Mouse (Mus musculus) G1E (cell line): ENCODE results near the gene 4930535I16Rik. TPM values are rescaled to one million over a fixed set of nuclear protein-coding genes. Genes with fewer than 3 reads are reported as not detected.

ENCODE experiments used
- ATAC-seq: 2 replicates; pipeline ENCODE4 v1.8.0; 2016; ENCODE audit warnings: mild to moderate bottlenecking; ENCODE audit not compliant: insufficient number of reproducible peaks, poor library complexity, low FRiP score, severe bottlenecking; ENCODE audit errors: extremely low read depth
- DNase-seq: peaks from one replicate; pipeline ENCODE4 v3.0.0; 2012; ENCODE audit warnings: low spot score
- H3K27me3 ChIP-seq: 2 replicates; pipeline ENCODE4 v1.6.1; 2012; ENCODE audit warnings: mild to moderate bottlenecking, low read length, inconsistent platforms; ENCODE audit not compliant: insufficient read depth
- H3K36me3 ChIP-seq: replicated peaks from 2 replicates; pipeline ENCODE3; 2012; ENCODE audit warnings: mild to moderate bottlenecking, inconsistent platforms
- H3K4me1 ChIP-seq: 2 replicates; pipeline ENCODE4 v1.6.1; 2012; ENCODE audit warnings: low read depth, low read length, inconsistent platforms, mixed read lengths; ENCODE audit not compliant: insufficient read depth
- H3K4me3 ChIP-seq: 2 replicates; pipeline ENCODE4 v1.5.1; 2012; ENCODE audit warnings: low read depth, mild to moderate bottlenecking, inconsistent platforms, low read length, moderate library complexity, mixed read lengths
- H3K9me3 ChIP-seq: replicated peaks from 2 replicates; pipeline ENCODE4 v1.6.1; 2012; ENCODE audit warnings: inconsistent platforms
- CTCF ChIP-seq: IDR thresholded peaks from 2 replicates; pipeline ENCODE4 v1.5.1; 2012; ENCODE audit warnings: low read depth, low read length, inconsistent platforms, mixed read lengths
- GATA1 ChIP-seq: IDR thresholded peaks from 2 replicates; pipeline ENCODE4 v1.6.1; 2012; ENCODE audit warnings: borderline replicate concordance, low read length, inconsistent platforms, mixed read lengths
- GATA2 ChIP-seq: IDR thresholded peaks from 2 replicates; pipeline ENCODE4 v1.6.1; 2012; ENCODE audit warnings: low read depth, low read length, inconsistent platforms, borderline replicate concordance
- POLR2AphosphoS5 ChIP-seq: IDR thresholded peaks from 2 replicates; pipeline ENCODE4 v1.6.1; 2012; ENCODE audit warnings: low read depth, low read length, inconsistent platforms; ENCODE audit not compliant: insufficient replicate concordance
- TAL1 ChIP-seq: conservative IDR thresholded peaks from 2 replicates; pipeline ENCODE4 v1.6.1; 2012; ENCODE audit warnings: low read depth, low read length, inconsistent platforms, mixed read lengths
- polyA plus RNA-seq: library from polyadenylated mRNA; stranded (reverse); fragments of >175 nt; gene quantifications from 2 replicates; pipeline ENCODE4 v1.2.3, GENCODE M21; 2012
- total RNA-seq, 2 experiments: library from RNA; stranded (forward) in 1 of 2; stranded (reverse) in 1 of 2; fragments of 200-1000 nt in 1 of 2; fragments of >200 nt in 1 of 2; fragmentation: Nextera tagmentation in 1 of 2; gene quantifications; 2 replicates each; pipeline ENCODE4 v1.2.3; 2014 to 2017

4930535I16Rik gene
- total and polyA plus RNA-seq, 3 experiments = not detected

GRCm38 (mm10) chr4:123916748-123917547, 874 bp downstream of the 4930535I16Rik start, which contains the start of gene Rragc:
Gene Rragc, plus strand, starts transcription at chr4:123917446.
- H3K27me3 ChIP-seq = no peaks in the 10 kb centered on the region
- peaks cover 31% of the 10 kb centered on the region for H3K4me1 ChIP-seq
- no peak for TF ChIP-seq GATA1
- TF ChIP-seq POLR2AphosphoS5 = no peak
- TF ChIP-seq GATA2 = no peak
- no peak for TF ChIP-seq TAL1
- no peak for TF ChIP-seq CTCF
- H3K4me3 ChIP-seq = peak within 1 kb of the TSS; percentile 94
- DNase-seq (peak; percentile 97), ATAC-seq (peak; percentile 98)
- H3K36me3 ChIP-seq = peaks cover 50% of the 10 kb centered on the region
- H3K9me3 ChIP-seq = no peaks in the 10 kb centered on the region

- DNase-seq (no peak), ATAC-seq (no peak)
- Histone ChIP-seq H3K36me3 (peaks cover 63% of the 10 kb centered on the region), H3K9me3 (no peaks in the 10 kb centered on the region), H3K4me1 (peaks cover 24% of the 10 kb centered on the region), H3K4me3 (no peak overlapping the region), H3K27me3 (no peaks in the 10 kb centered on the region)
- TF ChIP-seq POLR2AphosphoS5 (no peak), CTCF (no peak), GATA2 (no peak), TAL1 (no peak), GATA1 (no peak)
Measured at GRCm38 (mm10) chr4:123912431-123912830, 5.4 kb downstream of the 4930535I16Rik start.

- H3K9me3 ChIP-seq = no peaks in the 10 kb centered on the region
- peaks cover 71% of the 10 kb centered on the region for H3K36me3 ChIP-seq
- peaks cover 30% of the 10 kb centered on the region for H3K4me1 ChIP-seq
- no peak for DNase-seq
- ATAC-seq = no peak
- TF ChIP-seq CTCF (no peak), GATA1 (no peak), TAL1 (no peak)
- no peak overlapping the region for H3K4me3 ChIP-seq
- H3K27me3 ChIP-seq = no peaks in the 10 kb centered on the region
Measured at GRCm38 (mm10) chr4:123911503-123911902, 6.3 kb downstream of the 4930535I16Rik start.

- TF ChIP-seq GATA2 = no peak
- no peak for TF ChIP-seq GATA1
- TF ChIP-seq CTCF = no peak
- no peak for TF ChIP-seq TAL1
- no peak for TF ChIP-seq POLR2AphosphoS5
- Histone ChIP-seq H3K36me3 (peaks cover 33% of the 10 kb centered on the region), H3K27me3 (no peaks in the 10 kb centered on the region), H3K4me3 (peak overlapping the region; percentile 84), H3K9me3 (no peaks in the 10 kb centered on the region), H3K4me1 (peaks cover 24% of the 10 kb centered on the region)
- ATAC-seq (no peak), DNase-seq (no peak)
Measured at GRCm38 (mm10) chr4:123905126-123905668, 12.6 kb downstream of the 4930535I16Rik start.

DNA sequence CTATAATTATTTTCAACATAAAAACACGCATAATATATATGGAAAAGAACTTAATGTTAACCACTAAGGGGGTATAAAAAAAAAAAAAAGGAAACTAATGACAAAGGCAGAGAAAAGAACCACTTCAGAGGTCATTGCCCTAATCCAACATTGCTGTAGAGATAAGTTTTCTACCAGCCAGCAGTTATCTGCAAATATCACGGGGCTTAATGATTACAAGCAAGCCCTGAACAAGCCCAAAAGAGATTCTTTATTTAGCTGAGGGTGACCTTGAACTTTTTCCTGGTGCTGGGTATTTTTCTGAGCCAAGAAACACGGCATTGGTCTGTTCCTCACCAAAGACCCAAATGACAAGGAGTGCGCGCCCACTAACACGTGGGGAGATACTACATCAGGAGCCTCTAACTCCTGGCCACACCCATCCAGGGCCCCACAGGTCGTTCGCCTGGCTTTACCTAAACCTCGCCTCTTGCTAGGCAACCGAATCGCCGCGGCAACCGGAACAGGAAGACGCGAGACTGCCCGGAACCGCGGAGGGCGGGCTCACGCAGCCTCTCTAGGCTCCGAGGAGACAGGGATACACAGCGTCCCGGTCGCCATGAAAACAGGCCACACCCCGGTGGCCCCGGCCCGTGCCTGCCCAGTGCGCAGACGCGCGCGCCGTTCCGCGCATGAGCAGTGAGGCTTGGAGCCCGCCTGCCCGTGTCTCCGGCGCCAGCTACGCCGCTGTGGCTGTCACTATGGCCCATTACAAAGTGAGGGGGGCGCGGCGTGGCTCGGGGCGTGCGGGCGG, 13.3 kb downstream of the 4930535I16Rik start, which contains the start of gene Mycbp:
Gene Mycbp, plus strand, starts transcription at position 500 of the 793 bp plus-strand sequence.
- peak; percentile 97 for ATAC-seq
- H3K4me3 ChIP-seq = peak within 1 kb of the TSS; percentile 84
- no peaks in the 10 kb centered on the region for H3K9me3 ChIP-seq
- H3K27me3 ChIP-seq = no peaks in the 10 kb centered on the region
- H3K36me3 ChIP-seq = peaks cover 27% of the 10 kb centered on the region
- H3K4me1 ChIP-seq = peaks cover 24% of the 10 kb centered on the region
- no peak for TF ChIP-seq CTCF
- TF ChIP-seq TAL1 = no peak
- no peak for TF ChIP-seq POLR2AphosphoS5
- no peak for TF ChIP-seq GATA1
- TF ChIP-seq GATA2 = no peak
- peak; percentile 96 for DNase-seq

GRCm38 (mm10) chr4:123903432-123903831, 14.4 kb downstream of the 4930535I16Rik start:
- no peak for DNase-seq
- H3K4me1 ChIP-seq = peaks cover 24% of the 10 kb centered on the region
- TF ChIP-seq POLR2AphosphoS5 (no peak), GATA1 (no peak), GATA2 (no peak), CTCF (no peak), TAL1 (no peak)
- ATAC-seq = no peak
- no peak overlapping the region for H3K4me3 ChIP-seq
- no peaks in the 10 kb centered on the region for H3K27me3 ChIP-seq
- no peaks in the 10 kb centered on the region for H3K9me3 ChIP-seq
- peaks cover 18% of the 10 kb centered on the region for H3K36me3 ChIP-seq
